Mouse (Mus musculus): ENCODE measurements around the gene Trmt2b. TPM values are rescaled to one million over a fixed set of nuclear protein-coding genes. Genes with fewer than 3 reads are reported as not detected.

Trmt2b gene
- polyA plus RNA-seq, 1 experiment from 2014 or later: 13.8 TPM

Other genes with a start within 250 kb of the Trmt2b start
- 7.9 to 19.7 TPM (median 15.5 TPM) in 3 replicates for gene Cstf2, start 217.8 kb downstream of the Trmt2b start, polyA plus RNA-seq (2018)
- gene Xkrx, start 114.9 kb downstream of the Trmt2b start, polyA plus RNA-seq (2018): 0.12 to 0.67 TPM (median 0.30 TPM) in 3 replicates
- gene Arl13a, start 89.5 kb downstream of the Trmt2b start, polyA plus RNA-seq (2018): not detected in 3 replicates
- not detected in 3 replicates for gene Nox1, start 55.0 kb downstream of the Trmt2b start, polyA plus RNA-seq (2018)
- gene Tmem35a, start 18.2 kb upstream of the Trmt2b start, polyA plus RNA-seq (2018): not detected in 3 replicates
- gene Cenpi, start 31.1 kb upstream of the Trmt2b start, polyA plus RNA-seq (2018): 0.97 to 5.5 TPM (median 4.3 TPM) in 3 replicates
- gene Drp2, start 127.6 kb upstream of the Trmt2b start, polyA plus RNA-seq (2018): 0.04 to 0.10 TPM in 2 of 3 replicates, not detected in the other
- not detected in 3 replicates for gene Taf7l, start 199.5 kb upstream of the Trmt2b start, polyA plus RNA-seq (2018)